Mouse (Mus musculus): Measurements from ENCODE around the gene Notum. TPM values are rescaled to one million over a fixed set of nuclear protein-coding genes. Genes with fewer than 3 reads are reported as not detected.

Gene Notum
- polyA plus RNA-seq, 1 experiment from 2014 or later, result 2.7 TPM

DNA sequence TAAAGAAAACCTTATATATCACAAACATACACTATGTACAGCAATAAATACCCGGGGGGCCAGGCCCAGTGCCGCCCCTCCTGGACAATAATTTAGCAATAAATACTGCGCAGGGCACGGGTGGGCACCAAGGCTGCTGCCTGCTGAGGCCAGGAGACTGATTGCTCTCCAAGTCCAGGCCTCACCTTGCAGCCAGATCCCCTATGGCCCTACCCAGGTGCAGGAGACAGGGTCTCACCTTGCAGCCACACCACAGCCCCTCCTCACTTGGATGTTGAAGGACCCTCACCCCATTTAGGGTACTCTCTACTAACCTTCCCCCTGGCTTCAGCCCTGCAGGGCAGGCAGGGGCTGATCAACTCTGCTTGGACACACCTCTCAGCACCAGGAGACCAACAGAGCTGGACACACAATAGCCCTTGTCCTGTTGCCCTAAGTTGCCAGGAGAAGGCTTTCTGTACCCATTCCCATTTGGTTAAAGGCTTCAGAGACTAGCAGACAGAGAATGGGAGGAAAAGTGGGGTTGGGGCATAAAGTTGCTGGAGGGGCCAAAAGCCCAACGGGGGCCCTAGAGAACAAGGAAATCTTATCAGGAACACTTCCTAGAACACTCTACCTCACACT, 35.7 kb downstream of the Notum start, which contains the start of gene Sirt7:
Gene Sirt7, minus strand, starts transcription at position 89 of the 624 bp plus-strand sequence.
- no peaks in the 10 kb centered on the region for H3K9me3 ChIP-seq
- H3K4me2 ChIP-seq, result peak within 1 kb of the TSS; percentile 96
- peaks cover 62% of the 10 kb centered on the region for H3K36me3 ChIP-seq
- no peaks in the 10 kb centered on the region for H3K27me3 ChIP-seq (replicated peaks)
- 13% methylated on average over 5 of the region's 5 CpGs for WGBS
- peak within 1 kb of the TSS; percentile 78 for H3K27ac ChIP-seq (replicated peaks)
- ATAC-seq (ENCODE audit: extremely low read depth, insufficient number of reproducible peaks, low FRiP score, low TSS enrichment), result no peak
- H3K9ac ChIP-seq, result peak within 1 kb of the TSS; percentile 90
- H3K4me1 ChIP-seq, result peaks cover 35% of the 10 kb centered on the region
- peak within 1 kb of the TSS; percentile 99 for H3K4me3 ChIP-seq

DNA sequence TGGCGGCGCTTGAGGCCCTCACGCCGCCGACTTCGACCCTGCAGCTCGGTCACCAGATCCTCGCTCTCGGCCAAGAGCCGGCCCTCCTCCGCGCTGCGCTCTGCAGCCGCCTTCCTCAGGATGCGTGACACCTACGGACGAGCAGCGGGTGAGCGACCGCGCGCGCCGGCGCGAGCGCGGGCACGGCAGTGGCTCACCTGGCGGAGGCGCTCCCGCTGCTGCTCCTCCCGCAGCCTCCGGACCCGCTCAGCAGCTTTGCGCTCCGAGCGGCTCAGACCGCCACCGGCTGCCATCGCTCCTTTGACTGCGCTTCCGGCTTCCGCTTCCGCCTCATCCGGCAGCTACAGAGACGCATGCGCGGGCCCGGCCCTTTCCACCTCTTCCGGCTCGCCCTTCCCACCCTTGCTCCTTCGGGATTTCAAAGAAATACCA, 36.3 kb downstream of the Notum start:
- WGBS, result under 1% methylated on average over 51 of the region's 53 CpGs
- Histone ChIP-seq H3K4me3 (peak overlapping the region; percentile 99), H3K27me3 (replicated peaks) (no peaks in the 10 kb centered on the region), H3K4me2 (peak overlapping the region; percentile 96), H3K4me1 (peaks cover 30% of the 10 kb centered on the region), H3K36me3 (peaks cover 67% of the 10 kb centered on the region), H3K27ac (replicated peaks) (peak overlapping the region; percentile 78), H3K9ac (peak overlapping the region; percentile 90), H3K9me3 (no peaks in the 10 kb centered on the region)
- peak; percentile 64 for ATAC-seq (ENCODE audit: extremely low read depth, insufficient number of reproducible peaks, low FRiP score, low TSS enrichment)

DNA sequence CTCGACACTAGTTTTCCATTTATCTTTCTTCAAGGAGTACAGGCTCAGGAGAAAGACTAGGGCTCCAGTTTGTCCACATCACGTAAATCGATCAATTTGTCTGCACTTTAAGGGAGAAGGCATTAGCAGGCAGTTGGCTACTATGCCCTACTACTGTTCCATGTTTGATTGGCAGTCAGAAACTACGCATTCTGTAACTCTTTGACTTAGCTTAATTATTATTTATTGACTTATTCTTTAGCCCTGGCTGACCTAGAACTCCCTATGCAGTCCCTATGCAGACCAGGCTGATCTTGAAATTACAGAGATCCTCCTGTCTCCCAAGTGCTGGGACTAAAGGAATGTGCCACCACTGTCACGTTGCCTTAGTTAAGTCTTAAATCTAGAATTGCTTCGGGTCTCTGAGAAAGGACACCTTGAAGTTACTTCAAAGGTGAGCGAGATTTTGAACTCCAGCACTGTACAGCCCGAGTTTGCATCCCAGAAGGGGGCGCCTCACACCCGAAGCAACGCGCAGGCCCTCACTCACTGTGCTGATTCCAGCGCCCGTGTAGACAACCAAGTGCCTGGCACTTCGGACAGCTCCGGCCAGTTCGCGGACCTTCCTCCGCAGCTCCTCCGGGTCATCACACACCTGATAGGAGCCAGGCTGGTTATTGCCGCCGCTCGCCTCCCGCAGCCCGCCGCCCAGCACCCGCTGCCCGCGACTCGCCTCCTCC, 36.9 kb downstream of the Notum start:
- peak overlapping the region; percentile 99 for H3K4me3 ChIP-seq
- ATAC-seq (ENCODE audit: extremely low read depth, insufficient number of reproducible peaks, low FRiP score, low TSS enrichment), result peak; percentile 68
- peaks cover 24% of the 10 kb centered on the region for H3K4me1 ChIP-seq
- no peaks in the 10 kb centered on the region for H3K27me3 ChIP-seq (replicated peaks)
- peak overlapping the region; percentile 78 for H3K27ac ChIP-seq (replicated peaks)
- peak overlapping the region; percentile 96 for H3K4me2 ChIP-seq
- peak overlapping the region; percentile 90 for H3K9ac ChIP-seq
- 12% methylated on average over 30 of the region's 30 CpGs for WGBS
- peaks cover 67% of the 10 kb centered on the region for H3K36me3 ChIP-seq
- H3K9me3 ChIP-seq, result no peaks in the 10 kb centered on the region

DNA sequence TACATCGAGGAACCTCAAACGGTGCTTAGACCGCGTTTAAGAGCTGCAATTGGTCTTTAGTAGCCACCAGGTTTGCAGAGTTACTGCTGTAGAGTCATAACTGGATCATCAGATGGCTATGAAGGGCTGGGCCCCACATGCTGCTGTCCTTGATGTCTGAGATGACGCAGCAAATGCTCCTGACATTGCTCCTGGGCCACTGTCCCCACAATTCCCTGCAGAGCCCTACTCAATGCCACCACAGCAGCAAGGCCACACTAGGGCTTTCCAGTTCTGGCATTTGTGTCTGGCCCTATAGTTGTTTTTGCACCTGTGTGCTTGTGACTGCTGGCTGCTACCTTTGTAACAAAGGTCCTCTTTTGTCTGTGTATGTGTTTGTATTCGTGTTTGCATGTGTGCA, 38.2 kb downstream of the Notum start:
- Histone ChIP-seq H3K4me1 (peaks cover 24% of the 10 kb centered on the region), H3K4me3 (no peak overlapping the region), H3K9me3 (no peaks in the 10 kb centered on the region), H3K9ac (no peak overlapping the region), H3K27me3 (replicated peaks) (no peaks in the 10 kb centered on the region), H3K27ac (replicated peaks) (no peak overlapping the region), H3K36me3 (peaks cover 69% of the 10 kb centered on the region), H3K4me2 (no peak overlapping the region)
- 84% methylated on average over 6 of the region's 6 CpGs for WGBS
- ATAC-seq (ENCODE audit: extremely low read depth, insufficient number of reproducible peaks, low FRiP score, low TSS enrichment), result no peak

DNA sequence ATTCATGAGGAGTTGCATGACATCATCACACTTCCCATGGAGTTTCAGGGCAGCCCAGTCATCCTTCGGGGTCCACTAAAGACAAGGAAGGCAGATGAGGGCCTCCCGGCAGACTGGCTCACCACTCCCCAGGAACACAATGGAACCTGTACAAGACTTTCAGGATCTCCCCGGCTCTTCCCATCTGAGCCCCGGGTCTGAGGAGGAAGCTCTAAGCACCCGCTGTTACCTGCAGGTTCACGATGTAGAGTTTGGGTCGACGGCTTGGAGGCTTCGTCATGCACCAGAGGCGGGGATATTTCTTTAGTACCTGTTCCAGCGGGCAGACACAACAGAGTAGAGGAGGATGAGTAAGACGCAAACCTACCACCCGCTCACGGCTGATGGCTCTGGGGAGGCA, 40.8 kb downstream of the Notum start:
- peaks cover 34% of the 10 kb centered on the region for H3K4me1 ChIP-seq
- H3K4me3 ChIP-seq, result no peak overlapping the region
- 91% methylated on average over 14 of the region's 14 CpGs for WGBS
- H3K27me3 ChIP-seq (replicated peaks), result no peaks in the 10 kb centered on the region
- H3K36me3 ChIP-seq, result peaks cover 64% of the 10 kb centered on the region
- no peak overlapping the region for H3K27ac ChIP-seq (replicated peaks)
- no peaks in the 10 kb centered on the region for H3K9me3 ChIP-seq
- no peak for ATAC-seq (ENCODE audit: extremely low read depth, insufficient number of reproducible peaks, low FRiP score, low TSS enrichment)
- no peak overlapping the region for H3K9ac ChIP-seq
- H3K4me2 ChIP-seq, result no peak overlapping the region

GRCm38 (mm10) chr11:120618619-120619535, 42.1 kb downstream of the Notum start:
- Histone ChIP-seq H3K4me3 (no peak overlapping the region), H3K27me3 (replicated peaks) (no peaks in the 10 kb centered on the region), H3K9ac (no peak overlapping the region), H3K4me2 (no peak overlapping the region), H3K4me1 (peaks cover 27% of the 10 kb centered on the region), H3K36me3 (peaks cover 72% of the 10 kb centered on the region), H3K27ac (replicated peaks) (no peak overlapping the region; the same call in 1 of the 2 replicates), H3K9me3 (no peaks in the 10 kb centered on the region)
- ATAC-seq (ENCODE audit: extremely low read depth, insufficient number of reproducible peaks, low FRiP score, low TSS enrichment), result no peak
- WGBS, result 92% methylated on average over 25 of the region's 25 CpGs

DNA sequence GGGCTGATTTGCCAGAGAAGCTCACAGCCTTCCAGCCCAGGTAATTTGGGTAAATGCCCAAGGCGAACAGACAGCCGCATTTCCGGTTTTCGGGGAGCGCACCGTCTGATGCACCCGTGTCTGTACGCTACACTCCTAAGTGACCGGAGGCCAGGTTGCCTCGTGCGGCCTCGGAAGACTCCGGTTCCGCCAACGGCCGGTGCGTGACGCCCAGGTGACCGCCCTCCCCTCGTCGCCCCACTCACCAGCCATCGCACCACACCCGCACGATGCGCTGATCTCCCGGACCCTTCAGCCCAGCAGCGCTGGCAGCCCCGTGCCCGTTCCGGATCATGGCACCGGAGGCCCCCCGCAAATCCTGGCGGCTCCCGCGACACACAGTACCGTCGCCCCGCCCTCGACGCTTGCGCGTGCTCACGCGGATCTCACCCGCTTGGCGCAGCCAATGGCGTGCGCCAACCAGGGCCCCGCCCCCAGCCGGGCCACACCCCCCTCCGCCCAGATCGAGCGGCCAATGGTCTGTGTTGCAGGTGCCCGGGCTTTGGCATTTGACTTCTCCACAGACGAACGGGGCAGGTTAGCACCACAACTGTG, 43.4 kb downstream of the Notum start, which contains the start of gene Pcyt2:
Gene Pcyt2, minus strand, starts transcription at position 418 of the 594 bp plus-strand sequence.
- H3K4me2 ChIP-seq, result peak within 1 kb of the TSS; percentile 87
- no peaks in the 10 kb centered on the region for H3K27me3 ChIP-seq (replicated peaks)
- ATAC-seq (ENCODE audit: extremely low read depth, insufficient number of reproducible peaks, low FRiP score, low TSS enrichment), result peak; percentile 93
- H3K36me3 ChIP-seq, result peaks cover 76% of the 10 kb centered on the region
- no peaks in the 10 kb centered on the region for H3K9me3 ChIP-seq
- WGBS, result under 1% methylated on average over 56 of the region's 56 CpGs
- H3K9ac ChIP-seq, result peak within 1 kb of the TSS; percentile 93
- peak within 1 kb of the TSS; percentile 88 for H3K4me3 ChIP-seq
- H3K4me1 ChIP-seq, result peaks cover 21% of the 10 kb centered on the region
- peak within 1 kb of the TSS; percentile 73 for H3K27ac ChIP-seq (replicated peaks)

DNA sequence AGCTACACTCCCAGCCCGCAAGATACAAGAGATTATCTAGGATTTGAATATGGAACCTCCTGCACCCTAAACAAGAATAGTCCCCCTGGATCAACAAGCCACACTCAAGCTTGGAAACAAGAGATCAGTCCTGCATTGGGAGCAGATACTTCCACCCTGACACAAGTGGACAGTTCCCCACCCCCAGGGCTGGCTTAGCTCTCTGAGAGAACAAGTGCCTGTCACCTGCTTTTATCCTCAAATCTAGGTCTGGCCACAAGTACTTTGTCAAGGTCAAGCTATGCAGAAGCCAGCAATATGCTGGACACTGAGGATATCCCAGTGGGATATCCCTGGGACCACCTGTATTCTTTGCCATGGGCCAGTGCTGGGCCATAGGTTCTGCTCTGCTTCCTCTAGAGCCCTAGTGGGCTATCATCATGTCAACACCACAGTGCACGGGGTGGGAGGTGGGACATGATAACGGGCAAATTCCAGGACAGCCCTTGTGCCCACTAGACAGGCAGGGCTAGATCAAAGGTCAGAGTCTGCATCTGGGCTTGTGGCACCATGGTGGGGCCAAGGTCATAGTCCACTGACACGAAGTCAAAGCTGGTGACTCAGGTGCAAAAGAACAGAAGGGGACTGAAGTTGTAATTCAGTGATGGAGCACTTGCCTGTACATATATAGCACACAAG, 44.2 kb downstream of the Notum start:
- H3K9me3 ChIP-seq, result no peaks in the 10 kb centered on the region
- H3K9ac ChIP-seq, result peak overlapping the region; percentile 93
- H3K4me3 ChIP-seq, result peak overlapping the region; percentile 88
- ATAC-seq (ENCODE audit: extremely low read depth, insufficient number of reproducible peaks, low FRiP score, low TSS enrichment), result no peak
- peaks cover 21% of the 10 kb centered on the region for H3K4me1 ChIP-seq
- peak overlapping the region; percentile 87 for H3K4me2 ChIP-seq
- no peaks in the 10 kb centered on the region for H3K27me3 ChIP-seq (replicated peaks)
- WGBS, result 27% methylated on average over 4 of the region's 4 CpGs
- peak overlapping the region; percentile 73 for H3K27ac ChIP-seq (replicated peaks)
- peaks cover 76% of the 10 kb centered on the region for H3K36me3 ChIP-seq

GRCm38 (mm10) chr11:120615606-120616203, 45.3 kb downstream of the Notum start:
- WGBS, result 91% methylated on average over 11 of the region's 11 CpGs
- H3K9ac ChIP-seq, result no peak overlapping the region
- H3K4me3 ChIP-seq, result no peak overlapping the region

GRCm38 (mm10) chr11:120615167-120615566, 45.8 kb downstream of the Notum start:
- Histone ChIP-seq H3K4me3 (no peak overlapping the region), H3K4me1 (peaks cover 21% of the 10 kb centered on the region), H3K36me3 (peaks cover 76% of the 10 kb centered on the region), H3K9ac (no peak overlapping the region), H3K27ac (replicated peaks) (no peak overlapping the region), H3K9me3 (no peaks in the 10 kb centered on the region), H3K27me3 (replicated peaks) (no peaks in the 10 kb centered on the region), H3K4me2 (no peak overlapping the region)
- 90% methylated on average over 6 of the region's 6 CpGs for WGBS
- ATAC-seq (ENCODE audit: extremely low read depth, insufficient number of reproducible peaks, low FRiP score, low TSS enrichment), result no peak

More at GRCm38 (mm10) chr11:120615606-120616203, 45.3 kb downstream of the Notum start:
- Histone ChIP-seq H3K27me3 (replicated peaks) (no peaks in the 10 kb centered on the region), H3K9me3 (no peaks in the 10 kb centered on the region), H3K36me3 (peaks cover 76% of the 10 kb centered on the region), H3K27ac (replicated peaks) (no peak overlapping the region), H3K4me1 (peaks cover 21% of the 10 kb centered on the region), H3K4me2 (no peak overlapping the region)
- ATAC-seq (ENCODE audit: extremely low read depth, insufficient number of reproducible peaks, low FRiP score, low TSS enrichment), result no peak

Data from heart, embryonic 13.5 days (tissue).